Mouse (Mus musculus): ENCODE results near the gene Fam136a. TPM values are rescaled to one million over a fixed set of nuclear protein-coding genes. Genes with fewer than 3 reads are reported as not detected.
"Not testable (repeated sequence)": the region's sequence is repeated elsewhere in the genome, so short reads cannot be mapped to it uniquely, and the experiment has no call there.

Gene Fam136a
- polyA plus RNA-seq, 1 experiment from 2014 or later = 99.4 TPM

DNA sequence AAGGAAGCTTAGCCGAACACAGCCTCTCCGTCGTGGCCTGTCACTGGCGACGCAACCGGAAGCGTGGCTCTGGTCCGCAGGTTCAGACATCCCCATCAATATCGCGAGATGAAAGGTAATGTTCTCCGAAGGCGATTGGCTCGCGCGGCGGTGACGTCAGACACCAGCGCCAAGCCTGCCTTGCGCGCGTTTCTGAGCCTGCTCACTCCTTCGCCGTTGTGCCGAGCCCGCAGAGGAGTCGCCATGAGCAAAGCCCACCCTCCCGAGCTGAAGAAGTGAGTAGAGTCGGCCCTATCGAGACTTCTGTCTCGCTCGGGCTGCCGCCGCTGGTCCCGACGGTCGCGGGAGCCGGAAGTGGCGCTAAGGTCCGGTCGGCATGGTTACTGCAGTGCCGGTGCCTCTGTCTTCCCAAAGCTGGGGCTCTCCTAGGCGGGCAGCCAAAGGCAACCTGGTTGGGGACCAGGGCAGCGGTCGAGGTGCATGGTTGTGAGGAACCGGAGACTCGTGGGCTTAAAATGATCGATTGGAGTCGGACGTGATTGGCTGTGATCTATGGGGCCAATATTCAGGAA is 6.0 kb downstream of the Fam136a start:
- Histone ChIP-seq H3K9me3 (replicated peaks; ENCODE audit: control insufficient read depth, low read length) (no peaks in the 10 kb centered on the region), H3K27me3 (ENCODE audit: control insufficient read depth, insufficient read depth, low read length) (no peaks in the 10 kb centered on the region), H3K9ac (ENCODE audit: low read length) (peak overlapping the region; percentile 87), H3K36me3 (ENCODE audit: control insufficient read depth, insufficient read depth) (peaks cover 5% of the 10 kb centered on the region), H3K4me1 (ENCODE audit: control insufficient read depth, insufficient read depth, low read length) (peaks cover 22% of the 10 kb centered on the region), H3K27ac (ENCODE audit: low read length) (peak overlapping the region; percentile 90), H3K4me2 (ENCODE audit: low read depth, low read length) (peak overlapping the region; percentile 79), H3K4me3 (ENCODE audit: low read length) (peak overlapping the region; percentile 85)
- ATAC-seq (replicated peaks; ENCODE audit: extremely low read depth, insufficient read depth, low FRiP score) = peak; percentile 94
- WGBS = under 1% methylated on average over 50 of the region's 50 CpGs

DNA sequence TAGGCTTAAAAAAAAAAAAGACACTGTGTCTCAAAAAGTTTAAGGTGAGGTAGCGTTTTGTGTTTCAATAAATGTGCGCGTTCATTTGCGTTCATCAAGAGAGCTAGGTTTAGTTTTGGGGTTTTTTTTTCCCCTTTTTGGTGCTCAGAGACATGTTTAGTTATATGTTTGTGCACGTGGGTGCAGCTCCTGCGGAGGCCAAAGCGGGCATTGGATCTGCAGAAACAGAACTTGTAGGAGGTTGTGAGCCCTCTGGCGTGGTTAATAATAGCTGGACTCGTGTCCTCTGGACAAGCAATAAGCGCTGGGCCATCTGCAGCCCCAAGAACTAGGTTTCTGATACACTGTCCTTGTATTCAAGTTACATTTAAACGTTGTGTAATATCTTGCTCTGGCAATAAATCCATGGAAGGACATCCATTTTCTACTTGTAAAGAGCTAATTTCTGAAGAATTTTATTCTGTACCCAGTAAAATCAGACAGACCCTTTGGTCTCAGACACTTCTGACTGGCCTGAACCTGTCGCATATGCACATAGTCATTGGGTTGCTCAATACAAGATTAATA is 6.6 kb downstream of the Fam136a start:
- WGBS = 4% methylated on average over 12 of the region's 12 CpGs

DNA sequence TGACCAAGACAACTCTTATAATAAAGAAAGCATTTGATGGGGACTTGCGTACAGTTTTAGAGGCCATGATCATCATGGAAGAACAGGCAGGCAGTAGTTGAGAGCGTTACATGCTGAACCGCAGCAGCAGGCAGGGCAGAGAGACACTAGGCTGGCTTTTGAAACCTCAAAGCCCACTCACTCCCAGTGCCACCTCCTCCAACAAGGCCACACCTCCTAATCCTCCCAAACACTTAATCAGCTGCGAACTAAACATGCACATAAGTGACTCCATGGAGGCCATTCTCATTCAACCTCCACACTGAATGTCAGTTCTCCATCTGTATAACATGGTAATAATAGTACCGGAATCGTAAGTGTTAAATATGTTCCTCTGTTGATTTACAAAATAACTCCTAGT is 8.1 kb downstream of the Fam136a start:
- no peak for ATAC-seq (replicated peaks; ENCODE audit: extremely low read depth, insufficient read depth, low FRiP score)
- Histone ChIP-seq H3K9ac (ENCODE audit: low read length) (no peak overlapping the region), H3K27ac (ENCODE audit: low read length) (no peak overlapping the region), H3K4me3 (ENCODE audit: low read length) (no peak overlapping the region), H3K9me3 (replicated peaks; ENCODE audit: control insufficient read depth, low read length) (no peaks in the 10 kb centered on the region), H3K36me3 (ENCODE audit: control insufficient read depth, insufficient read depth) (peaks cover 21% of the 10 kb centered on the region), H3K4me2 (ENCODE audit: low read depth, low read length) (no peak overlapping the region), H3K4me1 (ENCODE audit: control insufficient read depth, insufficient read depth, low read length) (peaks cover 14% of the 10 kb centered on the region), H3K27me3 (ENCODE audit: control insufficient read depth, insufficient read depth, low read length) (no peaks in the 10 kb centered on the region)
- WGBS = 91% methylated on average over 6 of the region's 6 CpGs

More for the DNA sequence above, 6.6 kb downstream of the Fam136a start:
- H3K27me3 ChIP-seq (ENCODE audit: control insufficient read depth, insufficient read depth, low read length) = no peaks in the 10 kb centered on the region
- peaks cover 15% of the 10 kb centered on the region for H3K4me1 ChIP-seq (ENCODE audit: control insufficient read depth, insufficient read depth, low read length)
- H3K27ac ChIP-seq (ENCODE audit: low read length) = no peak overlapping the region
- H3K9me3 ChIP-seq (replicated peaks; ENCODE audit: control insufficient read depth, low read length) = no peaks in the 10 kb centered on the region
- H3K9ac ChIP-seq (ENCODE audit: low read length) = peak overlapping the region; percentile 87
- ATAC-seq (replicated peaks; ENCODE audit: extremely low read depth, insufficient read depth, low FRiP score) = no peak
- peaks cover 11% of the 10 kb centered on the region for H3K36me3 ChIP-seq (ENCODE audit: control insufficient read depth, insufficient read depth)
- peak overlapping the region; percentile 79 for H3K4me2 ChIP-seq (ENCODE audit: low read depth, low read length)
- H3K4me3 ChIP-seq (ENCODE audit: low read length) = peak overlapping the region; percentile 85

DNA sequence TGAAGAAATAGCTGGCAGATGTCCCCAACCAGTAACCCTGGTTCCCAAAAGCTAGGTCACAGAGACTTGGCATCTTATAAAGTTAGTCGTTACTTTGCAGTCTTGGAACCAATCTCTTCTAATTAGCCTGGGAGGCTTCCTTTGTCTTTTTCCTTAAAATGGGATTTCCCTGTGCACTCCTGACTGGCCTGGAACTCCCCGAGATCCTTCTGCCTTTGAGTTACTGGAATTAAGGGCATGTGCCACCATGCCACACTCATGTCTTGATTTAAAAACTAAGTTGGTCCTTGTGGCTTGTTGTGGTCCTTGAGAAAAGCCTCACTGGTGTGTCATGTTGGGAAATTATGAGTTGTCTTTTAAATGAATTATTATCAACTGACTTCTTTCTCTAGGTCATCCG is 12.9 kb downstream of the Fam136a start:
- H3K4me2 ChIP-seq (ENCODE audit: low read depth, low read length) = no peak overlapping the region
- no peak overlapping the region for H3K9ac ChIP-seq (ENCODE audit: low read length)
- H3K27me3 ChIP-seq (ENCODE audit: control insufficient read depth, insufficient read depth, low read length) = no peaks in the 10 kb centered on the region
- peaks cover 26% of the 10 kb centered on the region for H3K36me3 ChIP-seq (ENCODE audit: control insufficient read depth, insufficient read depth)
- no peaks in the 10 kb centered on the region for H3K4me1 ChIP-seq (ENCODE audit: control insufficient read depth, insufficient read depth, low read length)
- no peak overlapping the region for H3K27ac ChIP-seq (ENCODE audit: low read length)
- H3K9me3 ChIP-seq (replicated peaks; ENCODE audit: control insufficient read depth, low read length) = no peaks in the 10 kb centered on the region
- WGBS = 83% methylated on average over 3 of the region's 3 CpGs
- no peak overlapping the region for H3K4me3 ChIP-seq (ENCODE audit: low read length)
- no peak for ATAC-seq (replicated peaks; ENCODE audit: extremely low read depth, insufficient read depth, low FRiP score)

DNA sequence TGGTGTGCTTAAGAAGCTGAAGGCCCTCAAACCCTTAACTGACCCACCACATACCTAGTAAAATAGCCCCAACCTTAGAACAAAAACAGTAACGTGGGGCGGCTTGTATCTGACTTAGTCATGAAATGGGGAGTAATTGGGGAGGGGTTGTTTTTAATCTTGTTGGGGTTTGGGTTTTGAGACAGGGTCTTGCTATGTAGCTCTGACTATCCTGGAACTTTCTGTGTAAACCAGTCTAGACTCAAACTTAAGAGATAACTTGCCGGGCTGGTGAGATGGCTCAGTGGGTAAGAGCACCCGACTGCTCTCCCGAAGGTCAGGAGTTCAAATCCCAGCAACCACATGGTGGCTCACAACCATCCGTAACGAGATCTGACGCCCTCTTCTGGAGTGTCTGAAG is 14.7 kb downstream of the Fam136a start:
- H3K27me3 ChIP-seq (ENCODE audit: control insufficient read depth, insufficient read depth, low read length); H3K27ac ChIP-seq (ENCODE audit: low read length); H3K9me3 ChIP-seq (replicated peaks; ENCODE audit: control insufficient read depth, low read length); H3K4me3 ChIP-seq (ENCODE audit: low read length); H3K4me2 ChIP-seq (ENCODE audit: low read depth, low read length); H3K9ac ChIP-seq (ENCODE audit: low read length); H3K4me1 ChIP-seq (ENCODE audit: control insufficient read depth, insufficient read depth, low read length); ATAC-seq (replicated peaks; ENCODE audit: extremely low read depth, insufficient read depth, low FRiP score): not testable (repeated sequence)
- peaks cover 26% of the 10 kb centered on the region for H3K36me3 ChIP-seq (ENCODE audit: control insufficient read depth, insufficient read depth)
- WGBS = 80% methylated on average over 5 of the region's 8 CpGs

DNA sequence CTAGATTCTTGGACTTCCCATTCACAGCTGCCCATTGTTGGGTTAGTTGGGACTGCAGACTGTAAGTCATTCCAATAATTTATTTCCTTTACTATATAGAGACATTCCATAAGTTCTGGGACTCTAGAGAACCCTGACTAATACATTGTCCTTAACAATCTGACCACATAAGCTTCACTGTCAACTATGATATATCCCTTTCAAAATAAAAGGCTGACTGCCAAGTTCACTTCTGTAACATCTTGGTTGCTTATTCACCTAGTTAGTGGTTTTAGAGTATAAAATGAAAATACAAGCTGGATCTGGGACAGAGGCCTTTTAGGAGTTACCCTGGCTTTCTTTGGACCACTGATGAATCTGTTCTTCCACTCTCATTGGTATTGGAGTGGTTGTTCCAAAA is 17.1 kb downstream of the Fam136a start:
- Histone ChIP-seq H3K9me3 (replicated peaks; ENCODE audit: control insufficient read depth, low read length) (no peaks in the 10 kb centered on the region), H3K4me1 (ENCODE audit: control insufficient read depth, insufficient read depth, low read length) (no peaks in the 10 kb centered on the region), H3K4me3 (ENCODE audit: low read length) (no peak overlapping the region), H3K27me3 (ENCODE audit: control insufficient read depth, insufficient read depth, low read length) (no peaks in the 10 kb centered on the region), H3K36me3 (ENCODE audit: control insufficient read depth, insufficient read depth) (peaks cover 15% of the 10 kb centered on the region), H3K4me2 (ENCODE audit: low read depth, low read length) (no peak overlapping the region), H3K27ac (ENCODE audit: low read length) (no peak overlapping the region), H3K9ac (ENCODE audit: low read length) (no peak overlapping the region)
- no peak for ATAC-seq (replicated peaks; ENCODE audit: extremely low read depth, insufficient read depth, low FRiP score)

DNA sequence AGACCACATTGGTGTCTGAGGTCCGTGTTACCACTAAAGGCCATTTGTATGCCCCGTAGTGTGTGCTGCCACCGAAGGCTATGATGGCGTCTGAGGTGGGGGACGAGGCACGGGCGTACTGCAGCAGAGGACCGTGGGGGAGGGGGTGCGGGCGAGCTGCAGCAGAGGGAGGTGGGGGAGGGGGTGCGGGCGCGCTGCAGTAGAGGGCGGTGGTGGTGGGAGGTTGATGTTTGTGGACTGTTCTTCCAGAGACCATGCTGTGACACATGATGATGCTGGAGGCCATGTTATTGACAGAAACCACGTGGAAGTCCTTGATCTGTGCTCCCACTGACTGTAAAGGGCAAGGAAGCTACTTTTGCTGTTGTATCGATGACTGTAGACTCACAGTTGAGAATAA is 17.9 kb downstream of the Fam136a start:
- Histone ChIP-seq H3K36me3 (ENCODE audit: control insufficient read depth, insufficient read depth) (peaks cover 15% of the 10 kb centered on the region), H3K4me3 (ENCODE audit: low read length) (no peak overlapping the region), H3K4me1 (ENCODE audit: control insufficient read depth, insufficient read depth, low read length) (no peaks in the 10 kb centered on the region), H3K9ac (ENCODE audit: low read length) (no peak overlapping the region), H3K27me3 (ENCODE audit: control insufficient read depth, insufficient read depth, low read length) (no peaks in the 10 kb centered on the region), H3K9me3 (replicated peaks; ENCODE audit: control insufficient read depth, low read length) (no peaks in the 10 kb centered on the region), H3K4me2 (ENCODE audit: low read depth, low read length) (no peak overlapping the region), H3K27ac (ENCODE audit: low read length) (no peak overlapping the region)
- 41% methylated on average over 15 of the region's 16 CpGs for WGBS
- no peak for ATAC-seq (replicated peaks; ENCODE audit: extremely low read depth, insufficient read depth, low FRiP score)

DNA sequence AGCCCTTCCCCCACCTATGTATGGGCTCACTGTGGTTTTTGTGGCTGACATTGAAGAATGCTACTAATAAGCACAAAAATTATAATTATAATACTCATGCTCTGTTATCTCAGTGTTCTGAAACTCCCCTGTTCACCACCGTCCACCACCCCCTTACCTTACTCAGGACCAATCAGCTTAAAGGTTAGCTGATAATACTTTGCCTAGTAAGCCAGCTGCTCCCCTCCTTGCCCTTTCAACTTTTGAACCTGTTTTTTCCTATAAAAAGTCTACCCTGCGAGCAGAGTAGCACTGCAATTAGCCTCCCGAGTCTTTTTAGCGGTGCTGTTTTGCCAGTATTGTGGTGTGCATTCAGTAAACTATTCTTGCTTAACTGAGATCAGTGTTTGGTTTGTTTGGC is 19.2 kb downstream of the Fam136a start:
- Histone ChIP-seq H3K9ac (ENCODE audit: low read length) (no peak overlapping the region), H3K27ac (ENCODE audit: low read length) (no peak overlapping the region), H3K4me3 (ENCODE audit: low read length) (no peak overlapping the region), H3K4me2 (ENCODE audit: low read depth, low read length) (no peak overlapping the region), H3K36me3 (ENCODE audit: control insufficient read depth, insufficient read depth) (peaks cover 18% of the 10 kb centered on the region), H3K27me3 (ENCODE audit: control insufficient read depth, insufficient read depth, low read length) (no peaks in the 10 kb centered on the region), H3K9me3 (replicated peaks; ENCODE audit: control insufficient read depth, low read length) (no peaks in the 10 kb centered on the region), H3K4me1 (ENCODE audit: control insufficient read depth, insufficient read depth, low read length) (no peaks in the 10 kb centered on the region)
- 65% methylated on average over 4 of the region's 4 CpGs for WGBS
- no peak for ATAC-seq (replicated peaks; ENCODE audit: extremely low read depth, insufficient read depth, low FRiP score)

DNA sequence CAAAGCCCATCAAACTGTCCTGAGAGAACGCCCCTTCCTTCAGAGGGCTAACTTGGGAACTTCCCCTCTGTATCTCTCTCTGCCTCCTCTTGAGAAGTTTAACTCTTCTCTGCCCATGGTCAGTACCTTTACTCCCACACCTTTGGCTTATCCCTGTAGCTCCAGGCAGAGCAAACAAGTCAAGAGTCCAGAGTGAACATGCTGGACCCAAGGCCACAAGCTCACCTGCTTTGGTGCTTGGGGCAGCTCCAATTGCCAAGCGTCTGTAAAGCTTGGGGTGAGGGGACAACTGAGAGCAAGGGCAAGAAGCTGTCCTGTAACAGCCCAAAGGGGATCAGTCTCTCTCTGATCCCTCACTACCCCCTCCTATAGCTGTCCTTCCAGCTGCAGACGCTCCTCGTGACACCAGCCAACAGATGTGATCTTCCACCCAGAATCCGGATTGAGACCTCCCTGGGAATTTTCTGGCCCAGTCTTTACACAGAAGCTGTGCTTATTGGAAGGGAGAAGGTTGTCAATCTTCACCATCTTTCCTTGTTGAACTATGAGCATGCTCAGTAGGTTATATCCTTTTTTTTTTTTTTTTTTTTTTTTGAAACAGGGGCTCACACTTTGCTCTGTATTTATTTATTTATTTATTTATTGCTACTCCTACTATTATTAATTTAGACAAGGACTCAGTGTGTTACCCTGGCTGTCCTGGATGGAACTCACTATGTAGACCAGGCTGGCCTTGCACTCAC is 20.1 kb downstream of the Fam136a start:
- Histone ChIP-seq H3K9ac (ENCODE audit: low read length) (no peak overlapping the region), H3K9me3 (replicated peaks; ENCODE audit: control insufficient read depth, low read length) (no peaks in the 10 kb centered on the region), H3K27ac (ENCODE audit: low read length) (no peak overlapping the region), H3K4me2 (ENCODE audit: low read depth, low read length) (no peak overlapping the region), H3K4me3 (ENCODE audit: low read length) (no peak overlapping the region), H3K4me1 (ENCODE audit: control insufficient read depth, insufficient read depth, low read length) (no peaks in the 10 kb centered on the region), H3K36me3 (ENCODE audit: control insufficient read depth, insufficient read depth) (peaks cover 25% of the 10 kb centered on the region), H3K27me3 (ENCODE audit: control insufficient read depth, insufficient read depth, low read length) (no peaks in the 10 kb centered on the region)
- ATAC-seq (replicated peaks; ENCODE audit: extremely low read depth, insufficient read depth, low FRiP score) = no peak
- 84% methylated on average over 5 of the region's 5 CpGs for WGBS
